Mouse (Mus musculus) ES-E14 (cell line): ENCODE results near the gene Hnrnpa3.

Source experiments
- CHD2 ChIP-seq: IDR thresholded peaks from 2 replicates; pipeline ENCODE4 v1.6.1; 2014; ENCODE audit warnings: mild to moderate bottlenecking, low read depth, low read length, inconsistent platforms
- HCFC1 ChIP-seq: IDR thresholded peaks from 2 replicates; pipeline ENCODE4 v1.6.1; 2012; ENCODE audit warnings: low read length, inconsistent platforms, borderline replicate concordance; ENCODE audit not compliant: insufficient read depth

DNA sequence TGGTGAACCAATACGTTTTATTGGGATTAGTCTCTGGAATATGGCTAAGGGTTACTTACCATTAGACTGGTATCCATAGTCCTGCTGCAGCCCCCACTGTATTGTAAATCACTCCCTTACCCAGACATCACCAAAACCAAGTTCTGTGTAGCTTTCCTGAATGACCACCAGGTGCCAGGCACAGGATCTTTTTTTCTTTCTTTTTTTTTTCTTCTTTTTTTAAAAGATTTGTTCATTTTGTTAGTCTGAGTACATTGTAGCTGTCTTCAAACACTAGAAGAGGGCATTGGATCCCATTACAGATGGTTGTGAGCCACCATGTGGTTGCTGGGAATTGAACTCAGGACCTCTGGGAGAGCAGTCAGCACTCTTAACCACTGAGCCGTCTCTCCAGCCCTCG lies 54.0 kb downstream of the Hnrnpa3 start:
- TF ChIP-seq HCFC1, result no peak
- TF ChIP-seq CHD2, result no peak
